Mouse (Mus musculus) gastrocnemius, adult 2 months (tissue): ENCODE data around the gene Ppid. TPM values are rescaled to one million over a fixed set of nuclear protein-coding genes. Genes with fewer than 3 reads are reported as not detected.

Experiments
- DNase-seq: peaks from one replicate; pipeline ENCODE4 v3.0.0; 2022
- H3K27ac ChIP-seq: fragments of 200-600 bp; 2 replicates; pipeline ENCODE4 v1.8.1; 2022; ENCODE audit warnings: mild to moderate bottlenecking
- H3K4me3 ChIP-seq: fragments of 200-600 bp; 2 replicates; pipeline ENCODE4 v1.8.1; 2022; ENCODE audit warnings: mild to moderate bottlenecking, moderate library complexity
- CTCF ChIP-seq: fragments of 200-600 bp; IDR thresholded peaks from 2 replicates; pipeline ENCODE4 v1.8.1; 2022; ENCODE audit warnings: antibody characterized with exemption, mild to moderate bottlenecking, moderate library complexity
- intact Hi-C: fragments of 180-260 bp; cut with DNase I; formaldehyde crosslinking; loops from one replicate; pipeline ENCODE4 v1.15.1; 2025
- total RNA-seq, 2 experiments: library from RNA; stranded (reverse); gene quantifications; 2 replicates each; pipeline ENCODE4 v1.2.3; 2021

Ppid gene
- total RNA-seq, 2 experiments from 2014 or later = 38.8 to 55.8 TPM

- H3K27ac ChIP-seq = no peak overlapping the region
- intact Hi-C loops = no loop called here
- H3K4me3 ChIP-seq = no peak overlapping the region
- no peak for TF ChIP-seq CTCF
- no peak for DNase-seq
Measured at GRCm38 (mm10) chr3:79575576-79576467, 15.3 kb upstream of the Ppid start.

GRCm38 (mm10) chr3:79576468-79576816 is 14.7 kb upstream of the Ppid start:
- DNase-seq = no peak

GRCm38 (mm10) chr3:79576865-79577264 is 14.3 kb upstream of the Ppid start:
- no peak for DNase-seq
- intact Hi-C loops = no loop called here
- no peak for TF ChIP-seq CTCF
- Histone ChIP-seq H3K4me3 (no peak overlapping the region), H3K27ac (no peak overlapping the region)

More at GRCm38 (mm10) chr3:79576468-79576816, 14.7 kb upstream of the Ppid start:
- H3K27ac ChIP-seq = no peak overlapping the region
- TF ChIP-seq CTCF = no peak
- H3K4me3 ChIP-seq = no peak overlapping the region
- intact Hi-C loops = no loop called here

GRCm38 (mm10) chr3:79577606-79578005 is 13.5 kb upstream of the Ppid start:
- no peak overlapping the region for H3K27ac ChIP-seq
- intact Hi-C loops = no loop called here
- DNase-seq = no peak
- no peak for TF ChIP-seq CTCF
- H3K4me3 ChIP-seq = no peak overlapping the region

GRCm38 (mm10) chr3:79578164-79578563 is 13.0 kb upstream of the Ppid start:
- intact Hi-C loops = no loop called here
- DNase-seq = no peak
- no peak overlapping the region for H3K27ac ChIP-seq
- TF ChIP-seq CTCF = no peak
- H3K4me3 ChIP-seq = no peak overlapping the region

- H3K27ac ChIP-seq = no peak overlapping the region
- no peak for DNase-seq
- intact Hi-C loops = no loop called here
- no peak for TF ChIP-seq CTCF
- H3K4me3 ChIP-seq = no peak overlapping the region
Measured at GRCm38 (mm10) chr3:79579891-79580575, 11.1 kb upstream of the Ppid start.

GRCm38 (mm10) chr3:79586804-79587203 is 4.3 kb upstream of the Ppid start:
- intact Hi-C loops = loop anchor here (1.0 to 5.0 kb wide), 5 partner anchors 85 to 628 kb away; partner anchors contain the start of gene Rapgef2
- no peak overlapping the region for H3K4me3 ChIP-seq
- peak; percentile 90 for DNase-seq
- peak; percentile 100 for TF ChIP-seq CTCF
- H3K27ac ChIP-seq = no peak overlapping the region

- intact Hi-C loops = loop anchor here (5.0 to 10.0 kb wide), 3 partner anchors 87 to 515 kb away; partner anchors contain the start of gene Rapgef2
- no peak for TF ChIP-seq CTCF
- no peak overlapping the region for H3K4me3 ChIP-seq
- H3K27ac ChIP-seq = no peak overlapping the region
- DNase-seq = no peak
Measured at GRCm38 (mm10) chr3:79589671-79590070, 1.5 kb upstream of the Ppid start.

- Histone ChIP-seq H3K4me3 (peak overlapping the region; percentile 80), H3K27ac (peak overlapping the region; percentile 94)
- DNase-seq = no peak
- no peak for TF ChIP-seq CTCF
- intact Hi-C loops = loop anchor here (10.0 kb wide), 1 partner anchor 517 kb away; no protein-coding TSS in a partner anchor
Measured at GRCm38 (mm10) chr3:79591793-79592471, 790 bp downstream of the Ppid start.

- TF ChIP-seq CTCF = no peak
- no peak for DNase-seq
Measured at GRCm38 (mm10) chr3:79595468-79595867, 4.3 kb downstream of the Ppid start.

GRCm38 (mm10) chr3:79609886-79610285 is 18.7 kb downstream of the Ppid start:
- Histone ChIP-seq H3K27ac (no peak overlapping the region), H3K4me3 (no peak overlapping the region)
- DNase-seq = no peak
- TF ChIP-seq CTCF = no peak
- intact Hi-C loops = no loop called here

More at GRCm38 (mm10) chr3:79595468-79595867, 4.3 kb downstream of the Ppid start:
- Histone ChIP-seq H3K4me3 (no peak overlapping the region), H3K27ac (no peak overlapping the region)
- intact Hi-C loops = loop anchor here (10.0 kb wide), 1 partner anchor 521 kb away; no protein-coding TSS in a partner anchor

- intact Hi-C loops = no loop called here
- peak overlapping the region; percentile 91 for H3K27ac ChIP-seq
- no peak for DNase-seq
- peak overlapping the region; percentile 79 for H3K4me3 ChIP-seq
- TF ChIP-seq CTCF = peak; percentile 19; the same call in 1 of the 2 replicates
Measured at GRCm38 (mm10) chr3:79627484-79628181, 36.5 kb downstream of the Ppid start.
